ENCODE assay signal across 19 mouse cellular contexts in genomic region chr14:124147378-124147777, GRCm38 (mm10).
DNase-seq lines count a peak whose midpoint lies in the region; ATAC-seq lines count a peak whose summit lies in the region.
"Had no signal": no experiment of that assay in that cellular context is flagged by ENCODE, and none has a peak within 500 bp of the region (broad histone marks: within the 10 kb centered on the region; RNA-seq: fewer than 3 reads in every experiment).

No protein-coding gene starts in this region.

- no peaks in the 10 kb centered on the region for H3K36me3 ChIP-seq in forebrain, embryonic 14.5 days (ENCODE audit: control insufficient read depth, insufficient read depth, low read length)
- no peaks in the 10 kb centered on the region for H3K36me3 ChIP-seq in forebrain, embryonic 15.5 days
- no peaks in the 10 kb centered on the region for H3K36me3 ChIP-seq in midbrain, embryonic 14.5 days (ENCODE audit: control insufficient read depth, insufficient read depth, low read length)
- H3K36me3 ChIP-seq in midbrain, embryonic 10.5 days, result no peaks in the 10 kb centered on the region
- H3K36me3 ChIP-seq: limb, embryonic 10.5 days; lung, embryonic 15.5 days had no signal

- H3K4me2 ChIP-seq in forebrain, embryonic 14.5 days (ENCODE audit: low read length), result no peak overlapping the region
- no peak overlapping the region for H3K4me2 ChIP-seq in forebrain, embryonic 15.5 days (replicated peaks)
- no peak overlapping the region for H3K4me2 ChIP-seq in midbrain, embryonic 14.5 days (ENCODE audit: low read length)
- H3K4me2 ChIP-seq: forebrain, embryonic 13.5 days; liver, embryonic 11.5 days; lung, embryonic 15.5 days had no signal

- H3K9ac ChIP-seq in forebrain, embryonic 14.5 days (ENCODE audit: low read length), result no peak overlapping the region
- H3K9ac ChIP-seq in forebrain, embryonic 15.5 days (replicated peaks), result no peak overlapping the region
- H3K9ac ChIP-seq in midbrain, embryonic 14.5 days (replicated peaks; ENCODE audit: low read length), result no peak overlapping the region
- H3K9ac ChIP-seq: forebrain, embryonic 13.5 days; lung, embryonic 15.5 days had no signal

- H3K27me3 ChIP-seq in forebrain, embryonic 14.5 days (replicated peaks; ENCODE audit: control insufficient read depth, insufficient read depth, low read length), result no peaks in the 10 kb centered on the region
- no peaks in the 10 kb centered on the region for H3K27me3 ChIP-seq in forebrain, embryonic 15.5 days
- no peaks in the 10 kb centered on the region for H3K27me3 ChIP-seq in midbrain, embryonic 14.5 days (ENCODE audit: control insufficient read depth, insufficient read depth, low read length)
- no peaks in the 10 kb centered on the region for H3K27me3 ChIP-seq in midbrain, embryonic 10.5 days (ENCODE audit: low read depth, poor library complexity, severe bottlenecking)
- H3K27me3 ChIP-seq: forebrain, embryonic 13.5 days; lung, embryonic 15.5 days had no signal

- H3K4me3 ChIP-seq in forebrain, embryonic 14.5 days (ENCODE audit: low read depth, low read length), result no peak overlapping the region
- no peak overlapping the region for H3K4me3 ChIP-seq in forebrain, embryonic 15.5 days
- no peak overlapping the region for H3K4me3 ChIP-seq in midbrain, embryonic 14.5 days (replicated peaks; ENCODE audit: low read depth, low read length)
- H3K4me3 ChIP-seq in midbrain, embryonic 10.5 days, result no peak overlapping the region
- H3K4me3 ChIP-seq: forebrain, embryonic 13.5 days; limb, embryonic 10.5 days; lung, embryonic 15.5 days had no signal

- H3K9me3 ChIP-seq in forebrain, embryonic 14.5 days (replicated peaks; ENCODE audit: control insufficient read depth, low read length), result no peaks in the 10 kb centered on the region
- no peaks in the 10 kb centered on the region for H3K9me3 ChIP-seq in forebrain, embryonic 15.5 days
- H3K9me3 ChIP-seq in midbrain, embryonic 14.5 days (ENCODE audit: control insufficient read depth, low read length), result no peaks in the 10 kb centered on the region
- H3K9me3 ChIP-seq in midbrain, embryonic 10.5 days (replicated peaks), result no peaks in the 10 kb centered on the region
- H3K9me3 ChIP-seq: forebrain, embryonic 13.5 days; limb, embryonic 10.5 days; lung, embryonic 15.5 days had no signal

- no peak overlapping the region for H3K27ac ChIP-seq in forebrain, embryonic 14.5 days (ENCODE audit: low read depth, low read length)
- H3K27ac ChIP-seq in forebrain, embryonic 15.5 days (replicated peaks), result no peak overlapping the region
- no peak overlapping the region for H3K27ac ChIP-seq in midbrain, embryonic 14.5 days (replicated peaks; ENCODE audit: low read depth, low read length)
- no peak overlapping the region for H3K27ac ChIP-seq in midbrain, embryonic 10.5 days (replicated peaks)
- H3K27ac ChIP-seq: forebrain, embryonic 13.5 days; limb, embryonic 10.5 days; lung, embryonic 15.5 days had no signal

- no peak for ATAC-seq in forebrain, embryonic 14.5 days
- no peak for ATAC-seq in forebrain, embryonic 15.5 days (replicated peaks)
- no peak for ATAC-seq in midbrain, embryonic 14.5 days (ENCODE audit: low FRiP score, low TSS enrichment)
- ATAC-seq: forebrain, embryonic 13.5 days had no signal

- peak; percentile 15 for DNase-seq in forebrain, embryonic 14.5 days (ENCODE audit: low spot score)
- peak; percentile 21 for DNase-seq in midbrain, embryonic 14.5 days
- no peak for DNase-seq in midbrain, embryonic 10.5 days (ENCODE audit: low spot score)
- peak; percentile 22 for DNase-seq in NIH3T3 (ENCODE audit: low read depth)
- DNase-seq in right cerebral cortex, adult 2 months (ENCODE audit: low spot score in 2 of 2), result no peak
- DNase-seq in thymus, postnatal 4 days, result no peak
- DNase-seq: adrenal gland, adult 8-10 months; cerebellum, adult 2 months; heart, postnatal 4 days; kidney, adult 8-10 months; kidney, postnatal 4 days; layer of hippocampus, postnatal 36 days; right cerebral cortex, adult 18-20 months; spleen, adult 18-20 months had no signal

- H3K4me1 ChIP-seq in forebrain, embryonic 14.5 days (ENCODE audit: control insufficient read depth, insufficient read depth, low read length), result no peaks in the 10 kb centered on the region
- H3K4me1 ChIP-seq in forebrain, embryonic 15.5 days, result no peaks in the 10 kb centered on the region
- H3K4me1 ChIP-seq in midbrain, embryonic 14.5 days (ENCODE audit: control insufficient read depth, insufficient read depth, low read length), result no peaks in the 10 kb centered on the region
- no peaks in the 10 kb centered on the region for H3K4me1 ChIP-seq in midbrain, embryonic 10.5 days
- H3K4me1 ChIP-seq: forebrain, embryonic 13.5 days; limb, embryonic 10.5 days; lung, embryonic 15.5 days had no signal

Comparison
In these comparisons a context has a peak if more than half of its experiments do, and no peak if none do; other contexts are left out.
1. DNase-seq: peak in forebrain, embryonic 14.5 days (single experiment), midbrain, embryonic 14.5 days (single experiment) and NIH3T3 (single experiment); none in midbrain, embryonic 10.5 days (single experiment), right cerebral cortex, adult 2 months (0 of 2) and thymus, postnatal 4 days (single experiment).